Mouse (Mus musculus): ENCODE data around the gene Polr3h. TPM values are rescaled to one million over a fixed set of nuclear protein-coding genes. Genes with fewer than 3 reads are reported as not detected.
"Not testable (repeated sequence)": the region's sequence is repeated elsewhere in the genome, so short reads cannot be mapped to it uniquely, and the experiment has no call there.

The Polr3h gene
- polyA plus RNA-seq, 1 experiment = 2.8 TPM

DNA sequence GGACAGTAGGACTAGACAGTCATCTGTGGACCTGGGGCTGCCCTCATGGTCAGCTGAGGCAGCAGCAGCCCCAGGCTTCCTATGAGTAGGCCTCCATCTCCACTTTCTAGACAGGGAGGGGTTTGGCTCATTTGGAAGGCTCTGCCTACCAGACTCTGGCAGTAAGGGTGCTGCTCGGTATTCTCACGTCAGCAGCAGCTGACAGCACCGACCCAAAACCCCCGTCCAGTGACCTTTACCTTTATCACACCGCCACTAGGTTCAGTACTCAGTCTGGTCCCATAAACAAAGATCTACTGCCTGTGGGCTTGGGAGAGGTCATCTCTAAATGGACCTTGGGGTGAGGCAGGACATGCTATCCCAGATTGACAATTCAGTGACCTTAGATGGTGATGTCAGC lies 10.4 kb downstream of the Polr3h start:
- peaks cover 1% of the 10 kb centered on the region; the same call in 1 of the 2 replicates for H3K4me1 ChIP-seq (ENCODE audit: control insufficient read depth, insufficient read depth, insufficient read length, low read length)
- no peak overlapping the region for H3K27ac ChIP-seq (replicated peaks; ENCODE audit: low read depth, low read length)
- no peak overlapping the region for H3K4me3 ChIP-seq (ENCODE audit: insufficient read depth, low read depth, low read length)

DNA sequence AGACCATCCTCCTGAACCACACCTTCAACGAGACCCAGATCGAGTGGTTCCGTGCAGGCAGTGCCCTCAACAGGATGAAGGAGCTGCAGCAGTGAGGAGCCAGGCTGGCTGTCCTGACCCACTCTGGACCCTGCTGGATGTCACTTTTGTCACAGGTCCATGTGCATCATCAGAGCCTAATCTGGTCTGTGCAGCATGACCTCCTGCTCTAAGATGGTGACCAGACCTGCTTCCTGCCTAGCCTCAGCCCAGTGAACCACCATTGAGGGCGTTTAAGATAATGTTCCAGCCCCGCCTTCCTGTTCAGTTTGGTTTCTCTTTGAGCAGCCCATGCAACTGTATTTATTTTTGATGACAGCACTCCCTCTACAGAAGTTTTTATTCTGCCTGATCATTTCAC lies 11.4 kb downstream of the Polr3h start:
- Histone ChIP-seq H3K4me1 (ENCODE audit: control insufficient read depth, insufficient read depth, insufficient read length, low read length) (no peaks in the 10 kb centered on the region), H3K27ac (replicated peaks; ENCODE audit: low read depth, low read length) (no peak overlapping the region)

DNA sequence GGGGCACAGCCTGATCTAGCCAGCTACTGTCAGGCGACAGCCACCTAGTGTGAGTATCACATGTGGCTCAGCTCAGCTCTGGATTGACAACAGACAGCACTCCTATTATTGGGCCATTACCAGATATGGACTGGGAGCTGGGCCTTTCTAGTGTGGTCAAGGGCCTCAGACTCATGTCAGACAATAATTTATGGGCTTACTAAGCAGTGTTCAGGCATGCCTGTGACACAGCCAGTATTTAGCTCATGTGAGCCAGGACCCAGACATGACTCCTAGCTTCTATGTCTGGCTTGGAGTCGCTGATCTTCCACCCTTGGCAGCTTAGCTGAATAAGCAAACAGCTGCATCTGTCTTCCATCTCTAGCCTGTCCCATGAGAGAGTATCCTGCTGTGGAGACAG lies 13.5 kb downstream of the Polr3h start:
- H3K4me3 ChIP-seq (ENCODE audit: insufficient read depth, low read depth, low read length) = no peak overlapping the region
- H3K4me1 ChIP-seq (ENCODE audit: control insufficient read depth, insufficient read depth, insufficient read length, low read length) = no peaks in the 10 kb centered on the region
- no peak overlapping the region for H3K27ac ChIP-seq (replicated peaks; ENCODE audit: low read depth, low read length)

More for the DNA sequence above, 11.4 kb downstream of the Polr3h start:
- no peak overlapping the region for H3K4me3 ChIP-seq (ENCODE audit: insufficient read depth, low read depth, low read length)

DNA sequence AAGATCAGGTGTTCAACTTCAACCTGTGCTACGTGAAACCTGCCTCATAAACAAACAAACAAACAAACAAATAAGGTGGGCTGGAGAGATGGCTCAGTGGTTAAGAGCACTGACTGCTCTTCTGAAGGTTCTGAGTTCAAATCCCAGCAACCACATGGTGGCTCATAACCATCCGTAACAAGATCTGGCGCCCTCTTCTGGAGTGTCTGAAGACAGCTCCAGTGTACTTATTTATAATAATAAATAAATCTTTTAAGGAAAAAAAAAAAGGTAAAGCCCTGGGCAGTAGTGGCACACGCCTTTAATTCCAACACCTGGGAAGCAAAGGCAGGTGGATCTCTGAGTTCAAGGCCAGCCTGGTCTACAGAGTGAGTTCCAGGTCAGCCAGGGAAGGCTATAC lies 17.3 kb downstream of the Polr3h start:
- not testable (repeated sequence) for H3K27ac ChIP-seq (replicated peaks; ENCODE audit: low read depth, low read length); H3K4me1 ChIP-seq (ENCODE audit: control insufficient read depth, insufficient read depth, insufficient read length, low read length); H3K4me3 ChIP-seq (ENCODE audit: insufficient read depth, low read depth, low read length)

DNA sequence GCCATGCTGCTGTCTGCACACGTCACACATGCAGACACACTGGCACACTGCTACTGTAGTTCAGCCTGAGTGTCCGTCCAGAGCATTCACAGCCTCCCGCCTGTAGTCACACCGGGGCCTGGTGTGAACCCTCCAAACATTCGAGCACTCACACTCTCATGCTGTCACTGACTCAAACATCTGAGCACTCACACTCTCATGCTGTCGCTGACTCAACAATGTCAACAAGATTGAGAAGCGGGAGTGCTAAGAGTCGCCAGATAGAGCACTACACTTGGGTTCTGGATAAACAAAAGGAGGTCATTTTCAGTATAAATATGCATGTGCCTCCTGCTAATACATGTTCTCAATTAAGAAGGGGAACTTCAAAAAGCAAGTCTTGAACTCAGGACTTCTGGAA lies 18.1 kb downstream of the Polr3h start:
- no peaks in the 10 kb centered on the region for H3K4me1 ChIP-seq (ENCODE audit: control insufficient read depth, insufficient read depth, insufficient read length, low read length)
- no peak overlapping the region for H3K4me3 ChIP-seq (ENCODE audit: insufficient read depth, low read depth, low read length)
- H3K27ac ChIP-seq (replicated peaks; ENCODE audit: low read depth, low read length) = no peak overlapping the region

DNA sequence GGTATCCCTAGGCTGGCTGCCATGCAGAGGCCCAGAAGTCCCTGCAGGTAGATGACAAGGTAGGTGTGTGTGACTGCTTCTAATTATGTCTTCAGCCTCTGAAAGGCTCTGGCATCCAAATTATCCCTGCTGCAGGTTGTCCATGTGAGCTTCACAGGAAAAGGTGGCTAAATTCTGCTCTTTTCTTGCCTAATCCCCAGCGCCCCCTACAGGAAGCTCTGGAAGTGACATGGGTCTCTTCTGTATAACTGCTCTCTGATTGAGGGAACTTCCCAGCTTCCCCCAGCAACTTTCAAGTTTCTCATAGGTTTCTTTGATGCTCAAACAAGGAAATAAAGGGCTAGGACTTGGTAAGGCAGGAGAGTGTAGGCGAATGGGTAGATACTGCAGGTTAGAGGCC lies 21.1 kb downstream of the Polr3h start:
- Histone ChIP-seq H3K4me3 (ENCODE audit: insufficient read depth, low read depth, low read length) (no peak overlapping the region), H3K4me1 (ENCODE audit: control insufficient read depth, insufficient read depth, insufficient read length, low read length) (no peaks in the 10 kb centered on the region), H3K27ac (replicated peaks; ENCODE audit: low read depth, low read length) (no peak overlapping the region)

DNA sequence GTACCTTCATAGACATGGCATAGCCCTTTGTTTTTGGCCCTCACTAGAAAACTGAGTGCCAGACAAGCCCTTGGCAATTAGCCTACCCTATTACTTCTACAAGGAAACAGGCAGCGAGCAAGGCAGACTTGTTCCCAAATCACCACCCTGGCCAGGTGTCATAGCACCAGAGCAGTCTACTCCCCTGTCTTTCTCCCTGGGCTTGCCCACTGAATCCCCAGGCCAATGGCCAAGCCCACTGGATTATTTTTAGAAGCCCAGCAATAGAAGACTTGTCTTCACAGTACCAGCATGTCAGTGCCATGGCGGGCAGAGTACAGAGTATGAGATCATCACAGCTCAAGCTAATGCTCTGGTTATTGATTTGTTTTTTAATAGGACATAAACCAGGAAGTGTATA lies 27.3 kb downstream of the Polr3h start:
- Histone ChIP-seq H3K27ac (replicated peaks; ENCODE audit: low read depth, low read length) (no peak overlapping the region), H3K4me3 (ENCODE audit: insufficient read depth, low read depth, low read length) (no peak overlapping the region), H3K4me1 (ENCODE audit: control insufficient read depth, insufficient read depth, insufficient read length, low read length) (no peaks in the 10 kb centered on the region; the same call in 1 of the 2 replicates)

DNA sequence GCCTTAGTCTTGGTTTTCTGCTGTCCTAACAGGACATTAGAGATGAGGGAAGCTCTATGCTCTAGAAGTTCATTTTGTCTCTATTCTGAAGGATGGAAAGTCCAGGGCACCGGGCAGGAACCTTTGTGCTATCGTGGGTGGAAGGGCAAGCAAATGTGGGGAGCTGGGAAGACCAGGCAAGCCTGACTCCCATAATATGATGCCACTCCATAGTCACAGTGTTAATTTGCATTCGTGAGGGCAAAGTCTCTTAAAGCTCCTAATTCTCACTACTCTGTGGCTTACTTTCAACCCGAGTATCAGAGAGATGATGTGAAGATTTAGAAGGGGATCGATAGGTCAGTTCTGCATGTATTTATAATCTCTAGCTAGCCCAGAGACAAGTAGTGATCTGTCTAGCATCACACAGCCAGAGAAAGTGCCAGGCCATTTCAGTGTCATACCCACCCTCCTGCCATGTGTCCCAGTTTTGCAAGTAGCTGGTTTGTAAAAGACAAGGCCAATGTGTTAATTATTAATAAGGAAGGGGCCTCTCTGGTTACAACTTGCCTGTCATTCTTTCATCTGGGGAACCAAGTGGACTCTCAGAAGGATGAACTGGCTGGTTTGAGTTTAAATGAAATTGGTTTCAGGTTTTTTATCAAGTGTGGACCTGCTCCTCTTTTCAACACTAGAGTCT lies 28.3 kb downstream of the Polr3h start:
- H3K4me1 ChIP-seq (ENCODE audit: control insufficient read depth, insufficient read depth, insufficient read length, low read length) = no peaks in the 10 kb centered on the region; the same call in 1 of the 2 replicates
- H3K4me3 ChIP-seq (ENCODE audit: insufficient read depth, low read depth, low read length) = no peak overlapping the region

DNA sequence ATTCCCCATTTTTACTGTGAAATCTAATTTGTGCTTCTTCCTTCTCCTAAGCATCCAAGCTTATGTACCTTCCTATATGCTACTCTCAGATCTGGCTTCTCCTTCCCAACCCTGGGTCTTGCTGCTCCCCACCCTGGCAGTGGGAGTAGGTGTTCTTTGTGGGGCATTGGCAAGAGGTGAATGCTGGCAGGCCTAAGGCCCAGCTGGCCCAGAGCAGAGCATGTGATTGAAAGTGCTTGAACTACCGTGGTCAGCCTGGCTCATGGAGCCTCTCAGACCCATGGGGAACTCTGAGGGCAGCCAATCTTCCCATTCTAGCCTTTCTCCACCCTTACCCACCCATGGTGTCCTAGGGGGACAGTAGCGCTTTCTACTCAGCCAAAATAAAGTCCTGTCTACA lies 29.6 kb downstream of the Polr3h start:
- no peak overlapping the region for H3K27ac ChIP-seq (replicated peaks; ENCODE audit: low read depth, low read length)
- H3K4me3 ChIP-seq (ENCODE audit: insufficient read depth, low read depth, low read length) = no peak overlapping the region
- no peaks in the 10 kb centered on the region; the same call in 1 of the 2 replicates for H3K4me1 ChIP-seq (ENCODE audit: control insufficient read depth, insufficient read depth, insufficient read length, low read length)

More for the DNA sequence above, 28.3 kb downstream of the Polr3h start:
- no peak overlapping the region for H3K27ac ChIP-seq (replicated peaks; ENCODE audit: low read depth, low read length)

DNA sequence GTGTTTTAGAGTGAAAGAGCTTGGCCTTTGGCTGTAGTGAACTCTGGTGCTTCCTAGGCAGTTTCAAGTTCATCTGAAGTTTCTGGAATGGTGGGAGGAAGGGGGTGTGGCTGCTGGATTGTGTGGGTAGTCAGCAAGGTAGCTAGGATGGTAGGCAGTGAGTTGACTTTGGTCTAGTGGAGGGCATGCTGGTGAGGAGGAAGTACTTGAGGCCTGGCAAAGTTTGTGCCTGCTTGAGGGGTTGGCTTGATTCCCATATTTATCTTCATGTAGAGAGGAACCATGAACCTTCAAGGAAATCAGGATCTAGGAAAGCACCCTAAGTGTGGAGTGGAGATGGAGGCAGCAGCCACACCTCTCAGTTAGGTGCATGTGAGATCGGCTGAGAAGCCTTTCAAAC lies 32.0 kb downstream of the Polr3h start:
- Histone ChIP-seq H3K4me3 (ENCODE audit: insufficient read depth, low read depth, low read length) (no peak overlapping the region), H3K27ac (replicated peaks; ENCODE audit: low read depth, low read length) (no peak overlapping the region), H3K4me1 (ENCODE audit: control insufficient read depth, insufficient read depth, insufficient read length, low read length) (no peaks in the 10 kb centered on the region; the same call in 1 of the 2 replicates)

DNA sequence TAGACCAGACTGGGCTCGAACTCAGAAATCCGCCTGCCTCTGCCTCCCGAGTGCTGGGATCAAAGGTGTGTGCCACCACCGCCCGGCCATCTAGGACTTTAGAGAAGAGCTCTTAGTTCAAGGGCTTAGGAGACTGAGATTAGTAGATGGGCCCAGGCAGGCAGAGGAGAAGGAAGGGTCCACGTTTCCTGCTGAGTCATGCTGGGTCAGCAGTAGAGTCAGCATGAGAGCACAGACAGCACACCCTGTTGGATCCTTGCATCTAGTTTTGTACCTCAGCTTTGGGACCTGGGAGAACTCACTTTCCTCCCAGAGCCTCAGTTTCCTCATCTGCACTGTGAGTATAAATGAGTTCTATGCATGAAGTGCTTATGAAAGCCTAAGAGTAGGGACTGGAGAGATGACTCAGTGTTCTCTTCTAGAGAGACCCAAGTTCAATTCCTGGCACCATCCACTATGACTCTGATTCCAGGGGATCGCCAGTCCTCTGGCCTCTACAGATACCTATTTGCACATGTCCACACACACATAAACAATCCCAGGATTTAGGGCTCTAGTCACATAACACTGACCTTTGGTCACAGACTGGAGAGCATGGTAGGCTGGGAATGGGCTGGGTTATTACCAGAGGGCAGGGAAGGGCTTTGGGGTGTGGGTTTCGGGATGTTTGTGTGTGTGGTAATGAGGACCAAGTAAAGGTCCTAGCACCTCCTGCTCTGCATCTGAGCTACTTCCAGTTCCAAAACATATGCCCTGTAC lies 34.0 kb downstream of the Polr3h start:
- Histone ChIP-seq H3K4me3 (ENCODE audit: insufficient read depth, low read depth, low read length) (no peak overlapping the region), H3K27ac (replicated peaks; ENCODE audit: low read depth, low read length) (0 out of 2 replicates have a peak overlapping the region, but pooled peaks have one; percentile 45), H3K4me1 (ENCODE audit: control insufficient read depth, insufficient read depth, insufficient read length, low read length) (peaks cover 2% of the 10 kb centered on the region)

DNA sequence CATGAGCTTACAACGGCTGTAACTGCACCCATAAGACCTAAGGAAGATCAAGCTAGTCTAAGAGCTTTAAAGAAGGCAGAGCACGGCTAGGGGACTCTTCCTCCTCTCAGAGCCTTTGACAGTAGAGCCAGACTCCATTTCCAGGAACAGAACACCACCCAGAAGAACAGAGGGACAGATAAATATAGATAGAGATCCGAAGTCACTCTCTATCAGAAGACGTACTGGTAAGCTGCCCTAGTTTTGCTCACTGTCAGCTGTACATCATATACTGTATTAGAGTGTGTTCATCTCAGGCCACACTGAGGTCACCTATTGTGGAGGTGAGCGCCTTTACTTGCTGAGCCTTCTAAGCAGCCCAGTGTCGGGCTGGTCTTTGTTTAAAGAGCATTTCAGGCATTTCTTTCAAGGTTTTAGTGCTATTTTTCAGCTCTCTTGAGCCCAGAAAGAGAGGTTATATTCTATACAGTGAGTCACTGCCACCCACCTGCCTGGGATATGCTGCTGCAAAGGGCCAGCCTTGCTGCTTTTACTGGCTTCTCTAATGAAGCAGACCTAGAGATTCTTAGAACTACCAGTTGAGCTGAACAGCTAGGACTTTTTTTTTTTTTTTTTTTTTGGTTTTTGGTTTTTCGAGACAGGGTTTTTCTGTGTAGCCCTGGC lies 34.8 kb downstream of the Polr3h start:
- H3K4me3 ChIP-seq (ENCODE audit: insufficient read depth, low read depth, low read length) = no peak overlapping the region
- no peak overlapping the region for H3K27ac ChIP-seq (replicated peaks; ENCODE audit: low read depth, low read length)
- peaks cover 2% of the 10 kb centered on the region for H3K4me1 ChIP-seq (ENCODE audit: control insufficient read depth, insufficient read depth, insufficient read length, low read length)

DNA sequence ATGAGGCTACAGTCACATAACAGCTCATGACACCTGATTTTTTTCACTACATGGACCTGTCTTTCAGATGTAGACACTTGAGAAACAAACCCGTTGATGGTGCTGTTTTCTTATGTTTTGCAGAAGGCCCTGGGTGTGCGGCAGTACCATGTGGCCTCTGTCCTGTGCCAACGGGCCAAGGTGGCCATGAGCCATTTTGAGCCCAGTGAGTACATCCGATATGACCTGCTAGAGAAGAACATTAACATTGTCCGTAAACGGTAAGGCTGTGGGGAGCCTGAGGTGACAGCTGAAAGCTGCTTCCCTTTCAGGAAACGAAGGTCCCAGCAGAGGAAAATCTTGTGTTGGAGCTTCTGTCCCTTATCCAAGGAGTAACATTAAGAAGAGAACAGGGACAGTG lies 36.9 kb downstream of the Polr3h start:
- Histone ChIP-seq H3K4me1 (ENCODE audit: control insufficient read depth, insufficient read depth, insufficient read length, low read length) (peaks cover 2% of the 10 kb centered on the region), H3K4me3 (ENCODE audit: insufficient read depth, low read depth, low read length) (no peak overlapping the region), H3K27ac (replicated peaks; ENCODE audit: low read depth, low read length) (no peak overlapping the region)

DNA sequence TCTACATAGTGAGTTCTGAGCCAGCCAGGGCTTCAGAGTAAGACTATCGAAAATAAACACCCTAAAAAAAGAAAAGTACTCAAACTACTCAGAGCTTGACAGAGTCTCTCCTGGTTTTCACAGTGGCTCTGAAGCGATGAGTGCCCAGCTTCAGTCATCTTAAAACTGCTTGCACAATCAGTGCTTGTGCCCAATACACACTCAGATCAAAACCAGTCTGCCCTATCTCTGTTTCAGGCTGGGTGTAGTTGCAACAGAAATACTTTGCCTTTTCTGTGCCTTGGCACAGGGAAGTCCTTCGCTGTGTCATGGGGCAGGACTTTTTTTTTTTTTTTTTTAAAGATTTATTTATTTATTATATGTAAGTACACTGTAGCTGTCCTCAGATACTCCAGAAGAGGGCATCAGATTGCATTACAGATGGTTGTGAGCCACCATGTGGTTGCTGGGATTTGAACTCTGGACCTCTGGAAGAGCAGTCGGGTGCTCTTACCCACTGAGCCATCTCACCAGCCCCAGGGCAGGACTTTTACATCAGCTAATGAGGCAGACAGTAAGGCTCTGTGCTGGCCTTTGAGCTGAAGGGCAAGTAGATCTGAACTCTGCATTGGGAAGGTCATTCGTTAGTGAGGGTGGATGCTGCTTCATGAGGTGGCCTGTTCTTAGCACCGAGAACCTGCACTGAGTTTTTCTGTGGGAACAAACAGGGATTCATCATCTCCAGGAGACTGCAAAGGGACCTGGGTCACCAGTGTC lies 39.1 kb downstream of the Polr3h start:
- Histone ChIP-seq H3K4me1 (ENCODE audit: control insufficient read depth, insufficient read depth, insufficient read length, low read length) (peaks cover 7% of the 10 kb centered on the region), H3K27ac (replicated peaks; ENCODE audit: low read depth, low read length) (0 out of 2 replicates have a peak overlapping the region, but pooled peaks have one; percentile 21), H3K4me3 (ENCODE audit: insufficient read depth, low read depth, low read length) (no peak overlapping the region)

DNA sequence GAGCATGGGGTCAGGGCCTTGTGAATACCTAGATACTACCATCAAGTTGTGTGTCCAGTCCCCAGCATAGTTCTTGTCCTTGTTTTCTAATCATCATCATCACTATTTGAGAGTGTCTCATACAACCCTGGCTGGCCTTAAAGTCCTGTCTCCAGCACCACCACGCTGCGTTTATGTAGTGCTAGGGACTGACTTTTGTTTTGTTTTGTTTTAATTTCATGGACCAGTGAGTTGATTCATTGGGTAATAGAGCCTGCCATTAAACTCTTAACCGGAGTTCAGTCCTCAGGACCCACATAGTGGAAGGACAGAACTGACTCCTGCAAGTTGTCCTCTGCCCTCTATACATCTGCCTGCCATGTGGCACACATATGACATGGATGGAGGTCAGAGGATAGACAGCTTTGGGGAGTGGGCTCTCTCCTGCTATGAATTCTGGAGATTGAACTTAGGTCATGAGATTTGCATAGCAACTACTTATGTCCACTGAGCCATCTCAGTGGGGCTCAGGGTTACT lies 40.6 kb downstream of the Polr3h start:
- Histone ChIP-seq H3K4me3 (ENCODE audit: insufficient read depth, low read depth, low read length) (no peak overlapping the region), H3K4me1 (ENCODE audit: control insufficient read depth, insufficient read depth, insufficient read length, low read length) (peaks cover 11% of the 10 kb centered on the region), H3K27ac (replicated peaks; ENCODE audit: low read depth, low read length) (peak overlapping the region; percentile 40; the same call in 1 of the 2 replicates)

Data from brown adipose tissue, adult 24 weeks (tissue).